Comparison of ENCODE assay signal across 8 mouse cellular contexts in the genomic region with DNA sequence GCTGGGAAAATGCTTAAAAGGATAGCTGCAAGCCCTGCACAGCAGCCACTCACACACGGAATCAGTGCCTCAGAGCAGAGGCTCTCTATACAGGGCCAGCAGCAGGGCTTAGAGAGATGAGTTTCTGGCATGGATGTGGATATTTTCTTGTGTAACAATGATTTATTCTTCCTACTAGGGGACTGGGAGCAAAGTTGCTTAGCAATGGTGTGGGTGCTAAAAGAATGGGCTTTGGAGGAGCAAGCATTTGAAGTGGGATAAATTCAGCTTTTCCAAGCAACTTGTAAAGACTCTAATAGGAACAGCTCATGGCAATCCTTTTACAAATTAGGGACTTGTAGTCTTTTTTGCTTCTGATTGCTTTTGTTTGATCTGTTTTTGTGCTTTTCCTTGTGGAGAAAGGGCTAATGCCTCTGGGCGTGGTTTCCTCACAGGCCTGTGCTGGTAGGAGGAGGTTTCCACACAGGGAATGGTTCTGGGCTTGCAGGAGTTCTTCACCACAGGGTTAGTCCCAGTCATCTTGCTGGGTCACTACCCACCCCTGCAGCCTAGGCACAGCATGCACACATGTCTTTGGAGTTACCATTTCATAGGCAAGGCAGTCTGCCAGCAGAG. TPM values are rescaled to one million over a fixed set of nuclear protein-coding genes. Genes with fewer than 3 reads are reported as not detected.
DNase-seq lines count a peak whose midpoint lies in the region; ATAC-seq and TF ChIP-seq lines count a peak whose summit lies in the region.

No protein-coding gene starts in this region.

- DNase-seq in left cerebral cortex, adult 2 months (ENCODE audit: extremely low spot score in 1 of 2, low spot score in 2 of 2), result no peak
- DNase-seq in left cerebral cortex, adult 18-20 months (ENCODE audit: low spot score in 2 of 2), result no peak
- no peak for DNase-seq in spleen, adult 18-20 months
- no peak for DNase-seq in left cerebral cortex, postnatal 4 days

- intact Hi-C loops in left cerebral cortex, adult 2 months (cut with DNase I), result no loop called here
- intact Hi-C loops in left cerebral cortex, postnatal 4 days (cut with DNase I), result no loop called here

- TF ChIP-seq POLR2A in bone marrow macrophage, adult 2 months (IDR thresholded peaks at IDR 0.05; ENCODE audit: borderline replicate concordance, low read depth, low read length), result no peak

- H3K9me3 ChIP-seq in heart, embryonic 15.5 days (replicated peaks), result no peaks in the 10 kb centered on the region
- no peaks in the 10 kb centered on the region for H3K9me3 ChIP-seq in midbrain, embryonic 13.5 days

- no peaks in the 10 kb centered on the region for H3K36me3 ChIP-seq in heart, embryonic 15.5 days
- H3K36me3 ChIP-seq in midbrain, embryonic 13.5 days, result no peaks in the 10 kb centered on the region

- H3K27me3 ChIP-seq in heart, embryonic 15.5 days, result no peaks in the 10 kb centered on the region
- H3K27me3 ChIP-seq in midbrain, embryonic 13.5 days, result no peaks in the 10 kb centered on the region

- peak overlapping the region; percentile 67 for H3K27ac ChIP-seq in left cerebral cortex, adult 2 months
- peak overlapping the region; percentile 14 for H3K27ac ChIP-seq in bone marrow macrophage, adult 2 months (ENCODE audit: insufficient read depth, low read depth, low read length)
- H3K27ac ChIP-seq in heart, embryonic 15.5 days, result peak overlapping the region; percentile 76
- H3K27ac ChIP-seq in midbrain, embryonic 13.5 days, result peak overlapping the region; percentile 19; the same call in 1 of the 2 replicates

- TF ChIP-seq CTCF in left cerebral cortex, adult 2 months (IDR thresholded peaks at IDR 0.05), result no peak
- no peak for TF ChIP-seq CTCF in bone marrow macrophage, adult 2 months (IDR thresholded peaks at IDR 0.05; ENCODE audit: low read depth, low read length)

- no peak overlapping the region for H3K4me3 ChIP-seq in left cerebral cortex, adult 2 months
- peak overlapping the region; percentile 4; the same call in 1 of the 2 replicates for H3K4me3 ChIP-seq in bone marrow macrophage, adult 2 months (ENCODE audit: insufficient read depth, low read length)
- no peak overlapping the region for H3K4me3 ChIP-seq in heart, embryonic 15.5 days
- no peak overlapping the region for H3K4me3 ChIP-seq in midbrain, embryonic 13.5 days (replicated peaks)

- 48% methylated on average over 2 of the region's 2 CpGs for WGBS in heart, embryonic 15.5 days
- 29% methylated on average over 2 of the region's 2 CpGs for WGBS in midbrain, embryonic 13.5 days

- no peak overlapping the region for H3K9ac ChIP-seq in heart, embryonic 15.5 days
- no peak overlapping the region for H3K9ac ChIP-seq in midbrain, embryonic 13.5 days (replicated peaks)

- ATAC-seq in heart, embryonic 15.5 days (replicated peaks; ENCODE audit: insufficient number of reproducible peaks, insufficient read depth, low FRiP score, low read depth), result 0 out of 2 replicates have a peak, but pooled peaks have one; percentile 43
- peak; percentile 55; the same call in 1 of the 2 replicates for ATAC-seq in midbrain, embryonic 13.5 days
- no peak for ATAC-seq in erythroid progenitor cell, adult 5-6 weeks (replicated peaks; ENCODE audit: low FRiP score, poor library complexity, severe bottlenecking)

- peaks cover 62% of the 10 kb centered on the region for H3K4me1 ChIP-seq in bone marrow macrophage, adult 2 months (ENCODE audit: control insufficient read depth, insufficient read depth, low read length)
- H3K4me1 ChIP-seq in heart, embryonic 15.5 days (replicated peaks), result peaks cover 20% of the 10 kb centered on the region
- H3K4me1 ChIP-seq in midbrain, embryonic 13.5 days (replicated peaks), result 0 out of 2 replicates have a peak, but pooled peaks cover 4% of the 10 kb centered on the region

- H3K4me2 ChIP-seq in heart, embryonic 15.5 days, result peak overlapping the region; percentile 22; the same call in 1 of the 2 replicates
- no peak overlapping the region for H3K4me2 ChIP-seq in midbrain, embryonic 13.5 days (replicated peaks)

RNA-seq across cellular contexts. Expression of gene Swap70, which starts 16.4 kb away (rescaled TPM):
- 10 to 100 TPM; 11.6 to 12.2 TPM for total RNA-seq in left cerebral cortex, adult 2 months (2021)
- 10 to 100 TPM; 12.3 to 13.1 TPM for total RNA-seq in left cerebral cortex, adult 18-20 months (2021)
- 113 and 114 TPM in 2 replicates for polyA plus RNA-seq in bone marrow macrophage, adult 2 months (2012; ENCODE audit: insufficient read depth, insufficient read length, missing spikeins)
- polyA plus RNA-seq in heart, embryonic 15.5 days (2015; fragmentation: Nextera tagmentation; extraction: Ambion mirVana), result 18.6 and 24.0 TPM in 2 replicates
- polyA plus RNA-seq in midbrain, embryonic 13.5 days (2015; fragmentation: Nextera tagmentation; extraction: Ambion mirVana), result 10.2 TPM in 2 replicates
- 10 to 100 TPM; 10.4 to 12.2 TPM for total RNA-seq in left cerebral cortex, postnatal 4 days (2021)
- total RNA-seq in erythroid progenitor cell, adult 5-6 weeks (2015; ENCODE audit: low replicate concordance), result 10.5 and 11.7 TPM in 2 replicates
- 10.5 and 18.2 TPM in 2 replicates for total RNA-seq in erythroid progenitor cell, adult 5-6 weeks (2017; ENCODE audit: low replicate concordance)

Comparison
In these comparisons a context has a peak if more than half of its experiments do, and no peak if none do; other contexts are left out.
1. H3K27ac ChIP-seq: peak in every context shown above with its lines; median percentile 76 in heart, embryonic 15.5 days; 67 in left cerebral cortex, adult 2 months; 19 in midbrain, embryonic 13.5 days; 14 in bone marrow macrophage, adult 2 months.